Mouse (Mus musculus) forebrain, embryonic 11.5 days (tissue): ENCODE data around the gene Psmb6. TPM values are rescaled to one million over a fixed set of nuclear protein-coding genes. Genes with fewer than 3 reads are reported as not detected.
"Not testable (repeated sequence)": the region's sequence is repeated elsewhere in the genome, so short reads cannot be mapped to it uniquely, and the experiment has no call there.

Experiments used
- ATAC-seq: fragments of 200-750 bp; cut with Nextera tagmentation; replicated peaks from 2 replicates; pipeline ENCODE4 v1.8.0; 2017; ENCODE audit warnings: moderate TSS enrichment; ENCODE audit not compliant: low FRiP score
- DNase-seq: peaks from one replicate; pipeline ENCODE4 v3.0.0-alpha.2; 2017; ENCODE audit warnings: low spot score
- H3K27ac ChIP-seq: fragments of 300-500 bp; sonication (generic); 2 replicates; pipeline ENCODE4 v1.5.1; 2014; ENCODE audit warnings: low read depth, low read length
- H3K27me3 ChIP-seq: fragments of 300-500 bp; sonication (generic); 2 replicates; pipeline ENCODE4 v1.6.1; 2014; ENCODE audit warnings: mild to moderate bottlenecking, low read length, mixed read lengths; ENCODE audit not compliant: control insufficient read depth, insufficient read depth
- H3K36me3 ChIP-seq: fragments of 300-500 bp; sonication (generic); 2 replicates; pipeline ENCODE4 v1.6.1; 2014; ENCODE audit warnings: mild to moderate bottlenecking, low read length, moderate library complexity, mixed read lengths; ENCODE audit not compliant: control insufficient read depth, insufficient read depth
- H3K4me1 ChIP-seq: fragments of 300-500 bp; sonication (generic); replicated peaks from 2 replicates; pipeline ENCODE4 v1.6.1; 2014; ENCODE audit warnings: low read length, mixed read lengths; ENCODE audit not compliant: control insufficient read depth, insufficient read depth
- H3K4me2 ChIP-seq: fragments of 300-500 bp; sonication (generic); 2 replicates; pipeline ENCODE4 v1.6.1; 2014; ENCODE audit warnings: low read depth, mild to moderate bottlenecking, low read length, moderate library complexity, mixed read lengths; ENCODE audit not compliant: severe bottlenecking
- H3K4me3 ChIP-seq: fragments of 300-500 bp; sonication (generic); 2 replicates; pipeline ENCODE4 v1.5.1; 2014; ENCODE audit warnings: low read depth, low read length
- H3K9ac ChIP-seq: fragments of 300-500 bp; sonication (generic); 2 replicates; pipeline ENCODE4 v1.6.1; 2014; ENCODE audit warnings: low read length
- H3K9me3 ChIP-seq: fragments of 300-500 bp; sonication (generic); 2 replicates; pipeline ENCODE4 v1.6.1; 2016; ENCODE audit warnings: low read length, mixed read lengths; ENCODE audit not compliant: control insufficient read depth
- WGBS: fragments of 180-500 bp; shearing (Covaris S2); extraction: QIAGEN DNeasy Blood & Tissue Kit; methylation state at CpG from one replicate; pipeline ENCODE4 v1.1.7; 2014; 5-methylcytosine and 5-hydroxymethylcytosine counted together
- polyA plus RNA-seq: library from polyadenylated mRNA; unstranded; fragments of >200 nt; fragmentation: Nextera tagmentation; extraction: Ambion mirVana; gene quantifications from 2 replicates; pipeline ENCODE4 v1.2.1, GENCODE M21; 2014

The Psmb6 gene
- polyA plus RNA-seq, 1 experiment from 2014 or later: 812 TPM

GRCm38 (mm10) chr11:70566586-70566985 is 41.4 kb downstream of the Psmb6 start:
- H3K27ac ChIP-seq: no peak overlapping the region
- DNase-seq (no peak), ATAC-seq (no peak)
- no peak overlapping the region for H3K4me2 ChIP-seq
- H3K9me3 ChIP-seq: no peaks in the 10 kb centered on the region
- H3K4me3 ChIP-seq: no peak overlapping the region
- H3K9ac ChIP-seq: no peak overlapping the region
- H3K27me3 ChIP-seq: no peaks in the 10 kb centered on the region
- no peaks in the 10 kb centered on the region for H3K36me3 ChIP-seq
- WGBS: 77% methylated on average over 7 of the region's 7 CpGs
- peaks cover 9% of the 10 kb centered on the region for H3K4me1 ChIP-seq

GRCm38 (mm10) chr11:70570614-70571013 is 45.4 kb downstream of the Psmb6 start:
- WGBS: 88% methylated on average over 1 of the region's 1 CpGs
- not testable (repeated sequence) for ATAC-seq, DNase-seq, H3K9me3 ChIP-seq, H3K4me3 ChIP-seq, H3K36me3 ChIP-seq, H3K9ac ChIP-seq, H3K27me3 ChIP-seq, H3K27ac ChIP-seq, H3K4me2 ChIP-seq
- peaks cover 11% of the 10 kb centered on the region for H3K4me1 ChIP-seq

GRCm38 (mm10) chr11:70571641-70572040 is 46.5 kb downstream of the Psmb6 start:
- DNase-seq: no peak
- Histone ChIP-seq H3K27me3 (no peaks in the 10 kb centered on the region), H3K9ac (no peak overlapping the region), H3K4me1 (peaks cover 9% of the 10 kb centered on the region), H3K4me3 (no peak overlapping the region), H3K36me3 (no peaks in the 10 kb centered on the region), H3K9me3 (no peaks in the 10 kb centered on the region), H3K27ac (no peak overlapping the region), H3K4me2 (no peak overlapping the region)
- ATAC-seq: no peak
- WGBS: 94% methylated on average over 1 of the region's 1 CpGs

- no peaks in the 10 kb centered on the region for H3K27me3 ChIP-seq
- DNase-seq (no peak), ATAC-seq (no peak)
- no peak overlapping the region for H3K4me3 ChIP-seq
- H3K9ac ChIP-seq: no peak overlapping the region
- 82% methylated on average over 5 of the region's 5 CpGs for WGBS
- no peaks in the 10 kb centered on the region for H3K36me3 ChIP-seq
- no peaks in the 10 kb centered on the region for H3K9me3 ChIP-seq
- no peak overlapping the region for H3K27ac ChIP-seq
- H3K4me2 ChIP-seq: no peak overlapping the region
- peaks cover 9% of the 10 kb centered on the region for H3K4me1 ChIP-seq
These were observed 47.3 kb downstream of the Psmb6 start for GRCm38 (mm10) chr11:70572348-70572902.

GRCm38 (mm10) chr11:70573872-70574271 is 48.7 kb downstream of the Psmb6 start:
- Histone ChIP-seq H3K27me3 (no peaks in the 10 kb centered on the region), H3K9ac (no peak overlapping the region; the same call in none of the 2 replicates), H3K4me1 (peaks cover 14% of the 10 kb centered on the region), H3K4me3 (no peak overlapping the region), H3K4me2 (no peak overlapping the region), H3K9me3 (no peaks in the 10 kb centered on the region), H3K36me3 (no peaks in the 10 kb centered on the region), H3K27ac (peak overlapping the region; percentile 53)
- DNase-seq (no peak), ATAC-seq (no peak)
- 61% methylated on average over 6 of the region's 6 CpGs for WGBS

- no peaks in the 10 kb centered on the region for H3K9me3 ChIP-seq
- no peak overlapping the region for H3K9ac ChIP-seq
- DNase-seq: no peak
- H3K36me3 ChIP-seq: no peaks in the 10 kb centered on the region
- ATAC-seq: no peak
- WGBS: 85% methylated on average over 3 of the region's 3 CpGs
- peaks cover 14% of the 10 kb centered on the region for H3K4me1 ChIP-seq
- H3K4me3 ChIP-seq: no peak overlapping the region
- H3K27ac ChIP-seq: no peak overlapping the region
- no peak overlapping the region for H3K4me2 ChIP-seq
- H3K27me3 ChIP-seq: no peaks in the 10 kb centered on the region
These were observed 52.0 kb downstream of the Psmb6 start for GRCm38 (mm10) chr11:70577201-70577600.

Other genes starting within 250 kb of the Psmb6 start
- not detected in 2 replicates for gene Alox12e, start 202.7 kb upstream of the Psmb6 start, polyA plus RNA-seq
- 0.17 and 0.21 TPM in 2 replicates for gene Alox15, start 173.3 kb upstream of the Psmb6 start, polyA plus RNA-seq
- 51.0 and 52.2 TPM in 2 replicates for gene Pelp1, start 115.3 kb upstream of the Psmb6 start, polyA plus RNA-seq
- gene Arrb2, start 92.7 kb upstream of the Psmb6 start, polyA plus RNA-seq: 44.0 and 47.9 TPM in 2 replicates
- 40.9 and 46.0 TPM in 2 replicates for gene Med11, start 73.4 kb upstream of the Psmb6 start, polyA plus RNA-seq
- gene Zmynd15, start 65.9 kb upstream of the Psmb6 start, polyA plus RNA-seq: 0.21 and 0.27 TPM in 2 replicates
- 0.81 and 1.1 TPM in 2 replicates for gene Cxcl16, start 65.4 kb upstream of the Psmb6 start, polyA plus RNA-seq
- 0.91 TPM in 1 of 2 replicates, not detected in the other for gene Tm4sf5, start 20.1 kb upstream of the Psmb6 start, polyA plus RNA-seq
- not detected in 2 replicates for gene Vmo1, start 10.8 kb upstream of the Psmb6 start, polyA plus RNA-seq
- 0.35 and 0.56 TPM in 2 replicates for gene Gltpd2, start 6.2 kb upstream of the Psmb6 start, polyA plus RNA-seq
- not detected in 2 replicates for gene Gm40193, start 7.6 kb downstream of the Psmb6 start, polyA plus RNA-seq
- gene Pld2, start 14.7 kb downstream of the Psmb6 start, polyA plus RNA-seq: 3.2 and 3.8 TPM in 2 replicates
- 17.7 and 21.1 TPM in 2 replicates for gene Mink1, start 37.5 kb downstream of the Psmb6 start, polyA plus RNA-seq
- not detected in 2 replicates for gene 4930544D05Rik, start 90.5 kb downstream of the Psmb6 start, polyA plus RNA-seq
- gene Chrne, start 93.8 kb downstream of the Psmb6 start, polyA plus RNA-seq: not detected in 2 replicates
- gene Gp1ba, start 113.8 kb downstream of the Psmb6 start, polyA plus RNA-seq: 1.1 and 1.3 TPM in 2 replicates
- gene Rnf167, start 121.9 kb downstream of the Psmb6 start, polyA plus RNA-seq: 88.0 and 90.0 TPM in 2 replicates
- gene Slc25a11, start 122.1 kb downstream of the Psmb6 start, polyA plus RNA-seq: 129 and 137 TPM in 2 replicates
- 1,387 and 1,399 TPM in 2 replicates for gene Pfn1, start 129.3 kb downstream of the Psmb6 start, polyA plus RNA-seq
- gene Eno3, start 131.8 kb downstream of the Psmb6 start, polyA plus RNA-seq: 16.6 and 17.4 TPM in 2 replicates
- 160 and 167 TPM in 2 replicates for gene Spag7, start 144.0 kb downstream of the Psmb6 start, polyA plus RNA-seq
- gene Camta2, start 162.7 kb downstream of the Psmb6 start, polyA plus RNA-seq: 10.8 and 11.4 TPM in 2 replicates
- 0.65 and 1.3 TPM in 2 replicates for gene Inca1, start 174.8 kb downstream of the Psmb6 start, polyA plus RNA-seq
- gene Kif1c, start 175.2 kb downstream of the Psmb6 start, polyA plus RNA-seq: 6.4 and 6.9 TPM in 2 replicates
- gene Zfp3, start 238.8 kb downstream of the Psmb6 start, polyA plus RNA-seq: 9.2 and 10.4 TPM in 2 replicates